Mouse (Mus musculus): Measurements from ENCODE around the gene Tnnt1. TPM values are rescaled to one million over a fixed set of nuclear protein-coding genes. Genes with fewer than 3 reads are reported as not detected.

Gene Tnnt1
- total RNA-seq, 1 experiment from 2014 or later, result not detected

DNA sequence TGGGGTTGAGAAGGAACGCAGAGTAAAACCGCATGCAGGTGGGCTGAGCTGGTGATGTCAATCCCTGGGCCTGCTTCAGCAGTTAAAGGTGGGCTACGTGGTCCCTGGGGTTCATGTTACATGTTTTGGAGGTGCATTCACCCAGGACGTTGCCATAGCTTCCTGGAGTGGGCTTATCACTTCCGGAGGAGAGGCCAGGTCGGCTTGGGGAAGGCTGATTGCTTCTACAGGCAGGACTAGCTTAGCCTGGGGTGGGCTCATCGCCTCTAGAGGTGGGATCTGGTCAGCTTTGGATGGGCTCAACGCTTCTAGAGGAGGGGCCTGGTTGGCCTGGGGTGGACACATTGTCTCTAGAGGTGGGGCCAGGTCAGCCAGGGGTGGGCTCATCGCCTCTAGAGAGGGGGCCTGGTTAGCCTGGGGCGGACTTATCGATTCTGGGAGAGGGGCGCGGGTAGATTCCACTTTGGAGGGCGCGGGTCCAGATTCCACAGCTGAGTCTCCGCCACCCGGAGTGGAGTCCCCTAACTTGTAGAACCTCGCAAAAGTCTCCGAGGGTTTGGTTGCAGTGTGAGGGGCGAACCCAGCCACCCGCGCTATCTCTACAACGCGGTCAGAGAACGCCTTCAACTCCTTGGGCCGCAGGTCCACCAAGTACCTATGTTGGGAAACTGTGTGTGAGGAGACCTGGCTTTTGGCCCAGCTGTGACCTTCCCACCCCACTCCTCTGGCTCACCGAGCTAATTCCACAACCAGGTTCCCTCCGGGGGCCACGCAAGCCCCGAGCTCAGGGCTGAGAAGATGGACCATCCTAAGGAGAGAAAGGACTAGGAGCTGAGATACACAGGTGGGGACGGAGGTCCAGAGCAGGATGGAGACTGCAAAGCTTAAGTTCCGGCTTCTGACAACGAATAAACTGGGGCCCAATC is 7.3 kb upstream of the Tnnt1 start:
- ATAC-seq (ENCODE audit: extremely low read depth, insufficient number of reproducible peaks, low FRiP score, poor library complexity, severe bottlenecking), result no peak

DNA sequence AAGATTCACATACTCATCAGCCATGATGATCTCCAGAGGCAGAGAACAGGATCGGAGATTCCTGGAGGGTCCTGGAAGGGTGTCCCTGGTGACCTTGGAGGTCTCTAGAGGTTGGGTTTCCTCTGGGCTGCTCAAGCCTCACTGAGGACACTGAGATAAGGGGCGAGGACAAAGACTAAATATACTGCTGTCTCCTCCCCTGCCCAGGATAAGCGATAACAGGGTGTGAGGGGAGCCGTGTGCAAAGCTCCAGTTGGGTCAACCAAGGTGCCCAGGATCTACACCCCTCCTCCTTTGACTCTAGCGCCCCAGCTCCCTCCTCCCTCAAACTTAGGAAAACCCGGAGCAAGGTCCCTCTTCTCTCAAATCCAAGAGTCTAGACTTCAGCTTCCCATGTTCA is 6.1 kb upstream of the Tnnt1 start:
- ATAC-seq (ENCODE audit: extremely low read depth, insufficient number of reproducible peaks, low FRiP score, poor library complexity, severe bottlenecking), result no peak

DNA sequence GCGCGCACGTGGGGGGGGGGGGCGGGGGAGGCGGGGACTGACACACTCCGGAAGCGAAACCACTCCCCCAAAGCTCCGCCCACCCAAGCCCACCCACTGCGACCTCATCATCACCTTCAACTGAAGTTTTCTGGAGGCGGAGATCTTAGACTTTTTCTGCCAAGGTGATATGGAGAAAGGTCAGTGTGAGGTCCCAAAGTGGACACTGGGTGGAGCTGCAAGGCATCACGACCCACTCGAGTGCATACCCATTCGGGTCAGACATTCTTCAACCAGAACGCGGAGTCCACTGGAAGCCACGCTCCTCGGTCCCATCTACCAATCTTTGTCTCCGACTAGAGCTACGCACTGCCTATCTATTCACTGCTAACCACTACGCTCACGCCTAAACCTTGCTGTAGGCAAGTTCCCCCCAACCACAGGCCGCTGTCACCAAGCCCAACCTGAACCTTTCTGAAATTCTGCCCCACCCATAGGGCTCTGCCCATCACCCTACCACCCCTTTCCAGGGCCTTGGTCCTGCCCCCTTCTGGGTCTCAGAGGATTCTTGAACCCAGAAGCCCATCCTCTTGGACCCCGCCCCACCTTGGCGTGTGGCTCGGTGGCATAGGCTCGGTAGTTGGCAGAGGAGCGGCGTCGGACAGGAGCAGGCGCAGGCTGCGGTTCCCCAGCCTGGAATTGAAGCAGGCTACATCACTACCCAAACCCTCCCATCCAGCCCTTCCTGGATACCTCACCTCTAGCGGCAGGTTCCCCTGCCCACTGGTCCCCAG is 5.2 kb upstream of the Tnnt1 start:
- no peak for ATAC-seq (ENCODE audit: extremely low read depth, insufficient number of reproducible peaks, low FRiP score, poor library complexity, severe bottlenecking)

DNA sequence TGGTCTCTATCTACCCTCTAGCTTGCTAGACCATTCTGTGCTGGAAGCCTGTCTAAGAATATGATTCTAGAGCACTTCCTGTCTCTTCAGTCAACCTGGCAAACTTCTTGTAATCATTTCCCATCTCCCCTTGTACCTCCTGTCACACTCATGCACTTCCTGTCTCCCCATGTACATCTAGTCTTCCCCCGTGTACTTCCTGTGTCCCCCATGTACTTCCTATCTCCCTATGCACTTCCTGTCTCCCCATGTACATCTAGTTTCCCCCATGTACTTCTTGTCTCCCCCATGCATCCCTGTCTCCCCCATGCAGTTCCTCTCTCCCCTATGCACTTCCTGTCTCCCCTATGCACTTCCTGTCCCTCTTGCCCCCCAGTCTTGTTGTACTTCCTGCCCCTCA is 2.3 kb upstream of the Tnnt1 start:
- ATAC-seq (ENCODE audit: extremely low read depth, insufficient number of reproducible peaks, low FRiP score, poor library complexity, severe bottlenecking), result no peak

DNA sequence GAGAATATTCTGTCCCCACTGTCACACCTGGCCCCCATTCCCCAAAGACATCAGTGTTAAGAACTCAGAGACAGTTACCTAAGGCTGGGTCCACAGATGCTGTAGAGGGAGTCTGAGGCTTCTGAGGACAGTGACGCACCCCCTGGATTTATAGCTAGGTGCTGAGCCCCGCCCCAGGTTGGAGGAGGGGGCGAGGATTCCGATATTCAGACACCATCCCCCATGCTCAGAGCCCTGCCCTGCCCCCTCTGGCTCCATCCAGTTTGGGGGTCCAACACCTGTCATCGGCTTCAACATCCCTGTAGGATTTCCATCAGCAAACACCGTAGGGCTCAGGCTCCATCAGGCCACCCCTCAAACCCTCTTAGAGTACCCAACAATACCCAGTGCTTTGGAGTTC is 329 bp downstream of the Tnnt1 start:
- no peak for ATAC-seq (ENCODE audit: extremely low read depth, insufficient number of reproducible peaks, low FRiP score, poor library complexity, severe bottlenecking)

DNA sequence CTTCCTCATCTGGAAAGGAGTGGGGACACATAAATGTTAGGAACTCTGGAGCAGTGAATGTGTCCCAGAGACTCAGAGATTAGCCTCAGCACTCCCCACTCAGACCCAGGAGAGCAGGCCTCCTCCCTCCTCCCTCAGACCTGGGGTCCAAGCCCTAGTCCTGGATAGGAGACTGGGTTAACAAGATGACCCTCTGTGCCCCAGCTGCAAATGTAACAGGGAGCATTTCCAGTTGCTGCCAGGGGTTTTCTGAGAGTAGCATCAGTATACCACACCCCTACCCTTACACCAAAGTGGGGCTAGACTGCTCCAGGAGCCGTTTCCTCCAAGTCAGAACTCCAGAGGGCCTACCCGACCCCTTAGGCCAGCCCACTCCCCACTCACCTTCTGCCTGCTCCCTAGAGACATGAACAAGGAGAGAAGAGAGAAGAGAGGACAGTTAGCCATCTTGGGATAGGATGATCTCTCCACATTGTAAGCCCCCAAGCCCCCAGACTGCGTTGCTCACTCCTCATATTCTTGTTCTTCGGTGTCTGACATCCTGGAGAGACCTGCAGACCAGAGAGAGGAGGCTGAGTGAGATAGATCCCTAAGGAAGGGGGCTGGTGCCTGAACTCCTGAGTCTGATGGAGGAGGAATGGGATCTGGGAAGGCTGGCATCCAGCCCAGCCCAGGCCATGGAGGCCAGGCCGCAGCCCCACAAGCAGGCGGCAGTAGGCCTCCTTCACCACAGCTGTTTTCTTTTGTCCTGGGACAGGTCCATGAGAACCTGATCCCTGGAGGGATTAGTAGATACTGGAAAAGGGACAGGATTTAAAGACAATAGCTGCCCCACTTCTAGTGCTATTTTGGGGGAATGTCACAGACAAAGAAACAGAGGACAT is 2.1 kb downstream of the Tnnt1 start:
- no peak for ATAC-seq (ENCODE audit: extremely low read depth, insufficient number of reproducible peaks, low FRiP score, poor library complexity, severe bottlenecking)

DNA sequence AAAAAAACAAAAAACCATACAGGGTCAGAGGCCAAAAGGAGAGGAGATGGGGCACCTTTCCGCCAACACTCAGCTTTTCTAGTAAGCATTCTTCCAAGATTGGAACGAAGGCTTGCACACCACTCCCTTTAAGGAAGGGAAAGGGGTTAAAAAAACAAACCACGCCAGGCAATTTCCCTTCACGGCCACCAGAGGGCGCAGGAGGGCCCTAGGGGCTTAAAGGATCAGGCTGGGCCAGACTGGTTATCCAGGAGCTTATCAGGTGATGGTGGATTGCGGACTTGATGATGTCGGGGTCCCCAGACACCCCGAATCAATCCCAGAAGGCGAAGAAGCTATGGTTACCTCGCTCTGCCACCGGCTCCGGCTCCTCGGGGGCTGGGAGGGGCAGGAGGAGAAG is 2.9 kb downstream of the Tnnt1 start:
- peak; percentile 55 for ATAC-seq (ENCODE audit: extremely low read depth, insufficient number of reproducible peaks, low FRiP score, poor library complexity, severe bottlenecking)

DNA sequence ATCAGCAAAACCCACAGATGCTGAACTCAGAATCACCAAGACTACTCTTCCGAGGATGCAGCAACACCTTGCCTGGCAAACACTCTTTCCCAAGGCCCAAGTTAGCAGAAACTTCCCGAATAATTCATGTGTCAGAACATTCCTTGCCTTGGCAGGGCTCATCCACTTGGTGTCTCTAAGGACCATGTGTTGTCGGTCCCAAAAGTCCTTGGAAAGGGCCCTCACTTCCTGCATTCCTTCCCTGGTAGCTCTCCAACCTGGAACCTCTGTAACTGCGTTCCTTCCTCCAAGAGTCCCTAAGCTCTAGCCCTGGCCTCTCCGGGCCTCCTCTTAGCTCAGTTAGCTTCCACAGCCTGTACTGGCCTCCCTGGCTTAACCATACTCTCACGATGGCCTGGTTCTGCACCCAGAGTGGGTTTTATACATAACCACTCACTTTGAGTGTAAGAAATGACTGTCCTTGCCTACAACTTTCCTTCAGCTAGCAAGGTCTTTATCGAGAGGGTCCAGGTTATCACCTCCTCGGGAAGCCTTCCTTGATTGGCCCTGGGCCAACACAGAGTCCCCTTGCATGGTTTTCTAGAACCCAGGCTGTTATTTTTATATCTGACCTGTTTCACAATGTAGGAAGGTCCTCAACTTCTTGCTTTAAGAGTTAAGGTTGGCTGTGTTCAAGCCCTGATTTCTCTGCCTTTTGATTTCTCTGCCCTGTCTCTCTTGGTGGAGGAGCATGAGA is 4.5 kb downstream of the Tnnt1 start:
- no peak for ATAC-seq (ENCODE audit: extremely low read depth, insufficient number of reproducible peaks, low FRiP score, poor library complexity, severe bottlenecking)

DNA sequence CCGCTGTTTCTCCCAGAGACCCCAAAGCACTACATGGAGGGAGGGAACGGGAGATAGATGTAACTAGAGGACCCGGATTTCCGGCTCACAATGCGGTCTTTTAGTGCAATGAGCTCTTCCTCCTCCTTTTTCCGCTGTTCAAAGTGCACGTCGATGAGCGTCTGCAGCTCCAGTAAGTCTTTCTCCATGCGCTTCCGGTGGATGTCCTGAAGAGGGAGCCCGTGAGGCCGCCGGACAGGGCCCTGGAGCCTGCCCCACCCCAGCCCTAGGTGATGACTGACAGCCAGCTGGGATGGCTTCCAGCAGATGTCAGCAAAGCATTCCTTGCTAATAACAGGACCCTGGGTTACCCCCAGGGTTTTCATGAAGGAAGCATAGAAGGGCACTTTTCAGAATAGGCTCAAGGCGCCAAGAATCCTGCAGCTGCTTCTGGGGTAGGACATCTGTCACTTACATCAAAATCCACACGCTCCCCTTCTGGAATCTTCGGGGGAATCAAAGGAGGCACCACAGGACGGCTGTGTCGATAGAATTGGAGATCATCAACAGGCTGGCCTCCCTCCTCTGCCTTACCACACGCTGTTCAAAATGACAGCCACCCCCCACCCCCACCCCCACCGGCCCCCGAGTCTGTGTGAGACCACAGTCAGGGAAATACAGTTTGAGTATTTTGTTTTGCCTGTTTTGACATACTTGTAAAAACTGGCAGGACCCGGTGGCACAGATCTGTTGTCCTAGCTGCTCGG is 6.1 kb downstream of the Tnnt1 start:
- ATAC-seq (ENCODE audit: extremely low read depth, insufficient number of reproducible peaks, low FRiP score, poor library complexity, severe bottlenecking), result peak; percentile 81

DNA sequence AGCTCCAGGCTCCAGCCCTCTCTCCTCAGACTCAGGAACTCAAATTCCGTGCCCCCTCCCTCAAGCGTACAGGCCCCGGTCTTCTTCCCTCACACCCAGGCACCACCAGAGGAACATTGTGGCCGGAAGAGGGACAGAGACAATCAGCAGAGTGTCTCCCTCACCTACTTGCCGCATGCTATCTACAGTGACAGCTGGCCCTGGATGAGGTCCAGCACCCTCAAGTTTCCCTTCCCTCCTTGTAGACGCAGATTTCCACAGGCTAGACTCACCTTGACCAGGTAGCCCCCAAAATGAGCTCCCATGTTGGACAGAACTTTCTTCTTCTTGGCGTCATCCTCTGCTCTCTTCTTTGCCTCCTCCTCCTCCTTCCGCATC is 7.5 kb downstream of the Tnnt1 start:
- no peak for ATAC-seq (ENCODE audit: extremely low read depth, insufficient number of reproducible peaks, low FRiP score, poor library complexity, severe bottlenecking)

DNA sequence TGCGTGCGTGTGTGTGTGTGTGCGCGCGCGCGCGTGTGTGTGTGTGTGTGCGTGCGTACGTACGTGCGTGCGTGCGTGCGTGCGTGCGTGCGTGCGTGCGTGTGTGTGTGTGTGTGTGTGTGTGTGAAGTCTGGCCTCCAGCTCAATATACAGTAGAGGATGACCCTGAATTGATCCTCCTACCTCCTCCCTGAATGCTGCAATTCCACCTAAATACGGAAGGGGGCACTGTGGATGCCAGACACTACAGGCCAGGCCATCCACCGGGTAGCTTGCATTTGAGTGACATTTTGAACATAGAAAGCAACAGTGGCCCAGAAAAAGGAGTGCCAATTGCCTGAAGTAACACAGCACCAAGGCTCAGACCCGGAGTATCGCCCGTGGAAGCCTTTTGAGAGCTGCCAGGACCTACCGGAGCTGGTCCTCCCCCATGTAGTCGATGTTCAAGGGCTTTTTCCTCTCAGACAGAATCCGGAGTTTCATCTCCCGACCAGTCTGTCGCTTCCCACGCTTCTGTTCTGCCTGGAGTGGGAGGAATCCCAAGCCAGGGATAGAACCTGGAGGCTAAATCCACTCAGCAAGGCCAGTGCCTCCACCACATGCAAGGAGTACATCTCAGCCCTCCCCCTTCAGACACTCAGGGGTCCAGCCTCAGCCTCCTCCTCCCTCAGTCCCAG is 8.0 kb downstream of the Tnnt1 start:
- ATAC-seq (ENCODE audit: extremely low read depth, insufficient number of reproducible peaks, low FRiP score, poor library complexity, severe bottlenecking), result no peak

DNA sequence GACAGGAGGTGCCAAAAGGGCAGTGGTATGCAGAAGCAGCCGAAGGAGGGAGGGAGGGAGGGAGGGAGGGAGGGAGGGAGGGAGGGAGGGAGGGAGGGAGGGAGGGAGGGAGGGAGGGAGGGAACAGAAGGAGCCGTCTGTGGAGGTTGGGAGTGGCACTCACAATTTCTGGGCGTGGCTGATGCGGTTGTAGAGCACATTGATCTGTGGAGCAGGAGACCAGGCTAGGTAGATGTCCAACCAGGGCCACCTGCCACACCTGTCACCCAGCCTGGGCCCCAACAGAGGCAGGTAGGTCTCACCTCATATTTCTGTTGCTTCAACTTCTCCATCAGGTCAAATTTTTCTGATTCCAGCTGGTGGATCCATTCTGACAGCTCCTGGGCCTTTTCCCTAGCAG is 9.0 kb downstream of the Tnnt1 start:
- ATAC-seq (ENCODE audit: extremely low read depth, insufficient number of reproducible peaks, low FRiP score, poor library complexity, severe bottlenecking), result no peak

DNA sequence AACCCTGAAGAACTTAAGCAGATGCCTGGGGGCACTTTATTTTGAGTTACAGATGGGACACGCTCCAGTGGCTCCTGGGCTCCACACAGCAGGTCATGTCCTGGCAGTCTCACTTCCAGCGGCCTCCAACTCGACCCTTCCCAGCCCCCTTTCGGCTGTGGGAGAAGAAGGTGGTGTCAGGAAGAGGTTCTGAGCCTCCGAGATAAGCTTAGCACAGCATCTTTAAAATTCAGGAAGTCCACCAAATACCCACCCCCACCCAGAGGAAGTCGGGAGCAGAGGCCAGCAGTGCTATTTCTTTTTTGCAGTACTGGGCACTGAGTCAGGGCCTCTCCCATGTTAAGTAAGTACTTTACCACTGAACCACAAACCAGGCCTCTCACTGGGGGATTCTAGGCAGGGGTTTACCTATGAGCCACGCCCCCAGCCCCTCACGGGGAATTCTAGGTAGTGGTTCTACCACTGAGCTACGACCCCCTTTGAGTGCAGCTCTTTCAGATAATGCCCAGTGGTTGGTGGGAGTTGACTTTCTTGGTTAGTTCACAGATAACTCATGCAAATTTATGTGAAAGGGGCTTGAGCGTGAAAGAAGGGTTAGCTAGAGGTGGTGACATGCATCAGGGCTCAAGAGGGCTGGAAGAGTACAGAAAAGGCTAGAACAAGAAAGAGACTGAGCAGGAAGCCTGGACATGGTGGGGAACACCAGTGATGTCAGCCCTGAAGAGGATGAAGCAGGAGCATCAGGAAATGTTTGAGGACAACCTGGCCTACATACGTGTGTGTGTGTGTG is 11.3 kb downstream of the Tnnt1 start:
- ATAC-seq (ENCODE audit: extremely low read depth, insufficient number of reproducible peaks, low FRiP score, poor library complexity, severe bottlenecking), result peak; percentile 23; the same call in 1 of the 2 replicates

DNA sequence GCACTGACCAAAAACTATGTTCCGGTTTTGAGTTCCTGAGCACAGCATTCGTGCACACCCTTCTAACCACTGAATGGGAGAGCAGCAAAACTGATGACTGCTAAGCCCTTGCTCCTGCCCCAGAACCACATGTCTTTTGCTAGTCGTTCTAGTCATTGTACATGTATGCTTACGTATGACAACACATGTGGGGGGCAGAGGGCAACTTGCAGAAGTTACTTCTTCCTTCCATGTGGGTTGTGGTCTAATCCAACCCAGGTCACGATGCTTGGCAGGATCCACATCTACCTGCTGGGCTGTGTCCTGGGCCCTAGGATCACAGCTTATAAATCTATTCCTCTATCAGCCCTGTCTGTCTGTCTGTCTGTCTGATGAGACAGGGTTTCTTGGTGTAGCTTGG is 12.3 kb downstream of the Tnnt1 start:
- peak; percentile 3; the same call in 1 of the 2 replicates for ATAC-seq (ENCODE audit: extremely low read depth, insufficient number of reproducible peaks, low FRiP score, poor library complexity, severe bottlenecking)

DNA sequence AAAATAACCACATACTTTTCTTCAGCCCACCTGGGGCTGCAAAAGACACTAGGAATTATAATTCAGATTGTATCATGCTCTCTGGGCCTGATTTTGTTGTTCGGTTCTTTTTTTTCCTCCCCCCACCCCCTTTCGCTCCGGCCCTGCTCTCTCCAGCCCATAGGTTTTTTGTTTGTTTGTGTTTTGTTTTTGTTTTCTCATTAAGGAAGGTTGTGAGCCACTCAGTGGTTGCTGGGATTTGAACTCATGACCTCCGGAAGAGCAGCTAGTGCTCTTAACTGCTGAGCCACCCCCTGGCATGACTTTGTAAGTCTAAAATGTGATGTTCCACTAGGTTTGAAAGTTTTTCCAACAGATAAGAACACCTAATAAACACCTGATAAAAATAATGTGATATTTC is 13.1 kb downstream of the Tnnt1 start:
- no peak for ATAC-seq (ENCODE audit: extremely low read depth, insufficient number of reproducible peaks, low FRiP score, poor library complexity, severe bottlenecking)

DNA sequence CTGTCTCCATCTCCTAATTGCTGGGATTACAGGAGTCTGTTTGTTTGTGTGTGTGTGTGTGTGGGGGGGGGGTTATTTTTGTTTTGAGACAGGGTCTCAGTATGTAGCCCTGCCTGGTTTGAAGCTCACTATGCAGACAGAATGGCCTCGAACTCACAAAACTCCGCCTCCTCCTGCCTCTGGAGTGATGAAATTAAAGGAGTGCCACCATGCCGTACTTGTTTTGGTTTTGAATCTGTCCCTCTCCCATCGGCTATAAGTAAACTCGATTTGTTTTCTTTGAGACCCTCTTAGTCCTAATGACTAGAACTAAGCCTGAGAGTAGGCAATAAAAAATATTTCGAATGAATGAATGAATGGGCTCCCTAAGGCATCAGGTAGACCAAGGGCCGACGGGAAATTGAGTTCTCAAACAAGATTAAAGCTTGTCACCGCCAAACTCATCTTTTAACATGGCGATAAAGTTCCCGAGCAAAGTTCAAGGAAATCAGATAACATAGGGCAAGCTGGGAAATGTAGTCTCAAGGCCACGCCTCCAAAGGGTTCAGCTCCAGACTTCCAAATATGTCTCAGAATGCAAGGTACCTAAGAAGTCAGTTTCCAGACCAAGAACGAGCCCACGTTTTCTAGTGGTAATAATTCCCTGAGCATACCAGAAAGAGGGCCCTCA is 13.6 kb downstream of the Tnnt1 start:
- ATAC-seq (ENCODE audit: extremely low read depth, insufficient number of reproducible peaks, low FRiP score, poor library complexity, severe bottlenecking), result no peak
